In genomic region chr15:83442495-83443037, GRCm38 (mm10) we compare ENCODE assay signal across 20 mouse cellular contexts. TPM values are rescaled to one million over a fixed set of nuclear protein-coding genes. Genes with fewer than 3 reads are reported as not detected.
DNase-seq lines count a peak whose midpoint lies in the region; ATAC-seq and TF ChIP-seq lines count a peak whose summit lies in the region.
"Had no signal": no experiment of that assay in that cellular context is flagged by ENCODE, and none has a peak within 500 bp of the region (broad histone marks: within the 10 kb centered on the region; RNA-seq: fewer than 3 reads in every experiment).

No protein-coding gene starts in this region.

- H3K9ac ChIP-seq in heart, postnatal 0 days (replicated peaks; ENCODE audit: low read depth, low read length), result no peak overlapping the region
- no peak overlapping the region for H3K9ac ChIP-seq in liver, embryonic 16.5 days (ENCODE audit: low read depth, low read length)
- no peak overlapping the region for H3K9ac ChIP-seq in neural tube, embryonic 15.5 days (replicated peaks)
- H3K9ac ChIP-seq: hindbrain, embryonic 13.5 days; limb, embryonic 13.5 days; midbrain, embryonic 13.5 days had no signal

- WGBS in heart, postnatal 0 days, result 76% methylated on average over 4 of the region's 4 CpGs
- WGBS in liver, embryonic 16.5 days (ENCODE audit: insufficient replicate concordance), result 57% methylated on average over 4 of the region's 4 CpGs
- WGBS in neural tube, embryonic 15.5 days, result 91% methylated on average over 4 of the region's 4 CpGs

- intact Hi-C loops in left cerebral cortex, adult 2 months (cut with DNase I), result no loop called here

- no peak overlapping the region for H3K4me3 ChIP-seq in heart, postnatal 0 days (ENCODE audit: low read depth, low read length)
- H3K4me3 ChIP-seq in liver, embryonic 16.5 days (ENCODE audit: low read depth, low read length), result no peak overlapping the region
- no peak overlapping the region for H3K4me3 ChIP-seq in neural tube, embryonic 15.5 days (replicated peaks)
- H3K4me3 ChIP-seq in left cerebral cortex, adult 2 months, result no peak overlapping the region
- H3K4me3 ChIP-seq: embryonic facial prominence, embryonic 10.5 days; erythroblast, embryonic 14.5 days; gastrocnemius, adult 2 months; heart, adult 2 months; hindbrain, embryonic 13.5 days; layer of hippocampus, adult 2 months; limb, embryonic 13.5 days; midbrain, embryonic 13.5 days had no signal

- no peak for TF ChIP-seq EP300 in heart, postnatal 0 days (IDR thresholded peaks at IDR 0.05; ENCODE audit: low read depth)

- H3K4me1 ChIP-seq in heart, postnatal 0 days (ENCODE audit: control insufficient read depth, insufficient read depth), result peaks cover 76% of the 10 kb centered on the region
- H3K4me1 ChIP-seq in liver, embryonic 16.5 days (ENCODE audit: control insufficient read depth, low read depth, low read length), result peaks cover 43% of the 10 kb centered on the region
- peaks cover 11% of the 10 kb centered on the region for H3K4me1 ChIP-seq in neural tube, embryonic 15.5 days

- no peak for DNase-seq in heart, postnatal 0 days (ENCODE audit: low spot score)
- no peak for DNase-seq in heart, adult 9 months (ENCODE audit: low spot score in 2 of 2)
- no peak for DNase-seq in liver
- DNase-seq in left cerebral cortex, adult 2 months (ENCODE audit: extremely low spot score in 1 of 2, low spot score in 2 of 2), result no peak
- DNase-seq: adrenal gland, postnatal 14 days; cerebellum, postnatal 10 days; gastrocnemius, adult 2 months; heart, adult 2 months; lung, postnatal 14 days; thymus, postnatal 36 days had no signal

- H3K27me3 ChIP-seq in heart, postnatal 0 days (ENCODE audit: control insufficient read depth, insufficient read depth, low read length), result no peaks in the 10 kb centered on the region
- H3K27me3 ChIP-seq in liver, embryonic 16.5 days (ENCODE audit: control insufficient read depth, insufficient read depth, low read depth, low read length), result no peaks in the 10 kb centered on the region
- no peaks in the 10 kb centered on the region for H3K27me3 ChIP-seq in neural tube, embryonic 15.5 days (replicated peaks)
- H3K27me3 ChIP-seq: hindbrain, embryonic 13.5 days; limb, embryonic 13.5 days; midbrain, embryonic 13.5 days had no signal

- no peak for ATAC-seq in heart, postnatal 0 days (ENCODE audit: insufficient read depth, low read depth)
- ATAC-seq in liver, embryonic 16.5 days (ENCODE audit: low read depth), result no peak
- ATAC-seq in granulocyte monocyte progenitor cell, adult 5-6 weeks (replicated peaks; ENCODE audit: poor library complexity, severe bottlenecking), result peak; percentile 88
- no peak for ATAC-seq in neural tube, embryonic 15.5 days (ENCODE audit: low FRiP score)
- ATAC-seq: forebrain, embryonic 16.5 days; midbrain, embryonic 13.5 days had no signal

- H3K27ac ChIP-seq in heart, postnatal 0 days (ENCODE audit: low read depth), result peak overlapping the region; percentile 45
- 0 out of 2 replicates have a peak overlapping the region, but pooled peaks have one; percentile 19 for H3K27ac ChIP-seq in liver, embryonic 16.5 days (ENCODE audit: low read length)
- H3K27ac ChIP-seq in neural tube, embryonic 15.5 days (replicated peaks), result no peak overlapping the region
- no peak overlapping the region for H3K27ac ChIP-seq in left cerebral cortex, adult 2 months
- H3K27ac ChIP-seq: embryonic facial prominence, embryonic 10.5 days; gastrocnemius, adult 2 months; hindbrain, embryonic 13.5 days; layer of hippocampus, adult 2 months; limb, embryonic 13.5 days; midbrain, embryonic 13.5 days had no signal

- H3K9me3 ChIP-seq in heart, postnatal 0 days (replicated peaks; ENCODE audit: control insufficient read depth, low read length), result no peaks in the 10 kb centered on the region
- H3K9me3 ChIP-seq in liver, embryonic 16.5 days (replicated peaks; ENCODE audit: control insufficient read depth, low read length), result no peaks in the 10 kb centered on the region
- no peaks in the 10 kb centered on the region for H3K9me3 ChIP-seq in neural tube, embryonic 15.5 days (replicated peaks)
- H3K9me3 ChIP-seq: embryonic facial prominence, embryonic 10.5 days; hindbrain, embryonic 13.5 days; limb, embryonic 13.5 days; midbrain, embryonic 13.5 days had no signal

- TF ChIP-seq CTCF in heart, postnatal 0 days (IDR thresholded peaks at IDR 0.05; ENCODE audit: low read depth), result no peak
- TF ChIP-seq CTCF in left cerebral cortex, adult 2 months (IDR thresholded peaks at IDR 0.05), result no peak

- H3K36me3 ChIP-seq in heart, postnatal 0 days (replicated peaks; ENCODE audit: control insufficient read depth, insufficient read depth, low read length), result no peaks in the 10 kb centered on the region
- H3K36me3 ChIP-seq in liver, embryonic 16.5 days (ENCODE audit: control insufficient read depth, insufficient read depth), result no peaks in the 10 kb centered on the region
- H3K36me3 ChIP-seq in neural tube, embryonic 15.5 days, result no peaks in the 10 kb centered on the region
- H3K36me3 ChIP-seq: embryonic facial prominence, embryonic 10.5 days; hindbrain, embryonic 13.5 days; limb, embryonic 13.5 days; midbrain, embryonic 13.5 days had no signal

- H3K4me2 ChIP-seq in heart, postnatal 0 days (ENCODE audit: low read depth, low read length), result no peak overlapping the region
- H3K4me2 ChIP-seq in liver, embryonic 16.5 days (ENCODE audit: low read depth, low read length), result no peak overlapping the region
- H3K4me2 ChIP-seq in neural tube, embryonic 15.5 days, result no peak overlapping the region
- H3K4me2 ChIP-seq: hindbrain, embryonic 13.5 days; limb, embryonic 13.5 days; midbrain, embryonic 13.5 days had no signal

RNA-seq across cellular contexts. Expression of gene Pacsin2, which starts 21.8 kb away (rescaled TPM):
- total RNA-seq in heart, postnatal 0 days (2014; rRNA removed; ENCODE audit: low replicate concordance), result 65.0 and 78.0 TPM in 2 replicates
- polyA plus RNA-seq in heart, postnatal 0 days (2015; fragmentation: Nextera tagmentation; extraction: Ambion mirVana), result 53.0 and 63.3 TPM in 2 replicates
- 45.6 and 47.9 TPM in 2 replicates for polyA plus RNA-seq in liver, embryonic 16.5 days (2015; fragmentation: Nextera tagmentation; extraction: Ambion mirVana)
- 43.3 and 56.8 TPM in 2 replicates for total RNA-seq in granulocyte monocyte progenitor cell, adult 5-6 weeks (2014; fragmentation: Nextera tagmentation)
- 65.2 and 91.1 TPM in 2 replicates for total RNA-seq in granulocyte monocyte progenitor cell, adult 5-6 weeks (2017)
- 25.2 and 39.3 TPM in 2 replicates for polyA plus RNA-seq in neural tube, embryonic 15.5 days (2015; fragmentation: Nextera tagmentation; extraction: Ambion mirVana)
- 100 to 1,000 TPM in 1 of 2 experiments, 10 to 100 TPM in 1; 97.4 to 102 TPM for total RNA-seq in left cerebral cortex, adult 2 months (2021)

Comparison
In these comparisons a context has a peak if more than half of its experiments do, and no peak if none do; other contexts are left out.
1. H3K27ac ChIP-seq: peak in heart, postnatal 0 days (single experiment) and liver, embryonic 16.5 days (single experiment); none in neural tube, embryonic 15.5 days (single experiment) and left cerebral cortex, adult 2 months (single experiment).